Mouse (Mus musculus): ENCODE measurements around the gene Aldh3a2.

DNA sequence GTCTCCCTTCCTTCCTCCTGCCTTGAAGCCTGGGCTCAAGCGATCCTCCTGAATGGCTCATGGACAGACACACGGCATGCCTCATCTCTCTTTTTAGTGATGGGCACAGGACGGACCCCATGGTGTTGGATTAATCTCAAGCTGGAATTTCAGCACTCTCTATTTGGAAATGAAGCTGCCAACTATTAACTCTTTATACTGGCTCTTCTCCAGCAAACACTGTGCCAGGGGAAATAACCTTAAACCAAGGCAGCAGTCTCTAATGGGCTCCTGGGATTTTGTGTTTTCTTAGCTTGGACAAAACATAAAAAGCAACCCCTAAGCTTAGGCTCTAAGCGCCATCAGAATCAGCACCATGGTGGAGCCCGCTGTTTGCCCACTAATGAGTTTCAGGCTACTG lies 3.1 kb upstream of the Aldh3a2 start:
- no peak for TF ChIP-seq HCFC1 (IDR thresholded peaks at IDR 0.05; ENCODE audit: borderline replicate concordance, insufficient read depth, low read length)
- TF ChIP-seq ZC3H11A (IDR thresholded peaks at IDR 0.05; ENCODE audit: borderline replicate concordance, low read depth, low read length): no peak
- no peak for TF ChIP-seq CHD2 (IDR thresholded peaks at IDR 0.05; ENCODE audit: low read depth, low read length)
